Mouse (Mus musculus): ENCODE results near the gene Wfdc16. TPM values are rescaled to one million over a fixed set of nuclear protein-coding genes. Genes with fewer than 3 reads are reported as not detected.

Wfdc16 gene
- not detected in 2 replicates for polyA plus RNA-seq (2014; fragmentation: Nextera tagmentation; extraction: Ambion mirVana)

- no peak for ATAC-seq (ENCODE audit: low FRiP score, low TSS enrichment)
- no peak within 1 kb of the TSS for H3K4me3 ChIP-seq (ENCODE audit: low read length)
- H3K9me3 ChIP-seq (ENCODE audit: control insufficient read depth, low read length) = no peaks in the 10 kb centered on the region
- H3K4me2 ChIP-seq (replicated peaks; ENCODE audit: low read depth, low read length) = no peak within 1 kb of the TSS
- no peaks in the 10 kb centered on the region for H3K27me3 ChIP-seq (ENCODE audit: control insufficient read depth, insufficient read depth, low read length)
- H3K36me3 ChIP-seq (ENCODE audit: control insufficient read depth, insufficient read depth, low read length) = no peaks in the 10 kb centered on the region
- H3K27ac ChIP-seq (ENCODE audit: low read depth, low read length) = no peak within 1 kb of the TSS
- no peak within 1 kb of the TSS for H3K9ac ChIP-seq (ENCODE audit: low read depth, low read length)
- no peaks in the 10 kb centered on the region for H3K4me1 ChIP-seq (ENCODE audit: control insufficient read depth, insufficient read depth, low read length)
- 72% methylated on average over 3 of the region's 3 CpGs for WGBS
Measured at GRCm38 (mm10) chr2:164638696-164639095, at the start of gene Wfdc16. Wfdc16 (minus strand) TSS chr2:164638796.

GRCm38 (mm10) chr2:164684807-164685206, 46.2 kb upstream of the Wfdc16 start, which contains the start of gene Wfdc13:
Wfdc13 (plus strand) TSS chr2:164685107.
- ATAC-seq (ENCODE audit: low FRiP score, low TSS enrichment) = no peak
- Histone ChIP-seq H3K27me3 (ENCODE audit: control insufficient read depth, insufficient read depth, low read length) (no peaks in the 10 kb centered on the region), H3K4me3 (ENCODE audit: low read length) (no peak within 1 kb of the TSS), H3K27ac (ENCODE audit: low read depth, low read length) (no peak within 1 kb of the TSS), H3K9me3 (ENCODE audit: control insufficient read depth, low read length) (no peaks in the 10 kb centered on the region), H3K9ac (ENCODE audit: low read depth, low read length) (no peak within 1 kb of the TSS), H3K4me1 (ENCODE audit: control insufficient read depth, insufficient read depth, low read length) (no peaks in the 10 kb centered on the region), H3K4me2 (replicated peaks; ENCODE audit: low read depth, low read length) (no peak within 1 kb of the TSS), H3K36me3 (ENCODE audit: control insufficient read depth, insufficient read depth, low read length) (no peaks in the 10 kb centered on the region)
- WGBS = 71% methylated on average over 3 of the region's 3 CpGs

- no peak overlapping the region for H3K27ac ChIP-seq (ENCODE audit: low read depth, low read length)
- H3K27me3 ChIP-seq (ENCODE audit: control insufficient read depth, insufficient read depth, low read length) = no peaks in the 10 kb centered on the region
- no peaks in the 10 kb centered on the region for H3K36me3 ChIP-seq (ENCODE audit: control insufficient read depth, insufficient read depth, low read length)
- peaks cover 9% of the 10 kb centered on the region for H3K4me1 ChIP-seq (ENCODE audit: control insufficient read depth, insufficient read depth, low read length)
- H3K4me3 ChIP-seq (ENCODE audit: low read length) = no peak overlapping the region
- H3K9ac ChIP-seq (ENCODE audit: low read depth, low read length) = no peak overlapping the region
- ATAC-seq (ENCODE audit: low FRiP score, low TSS enrichment) = no peak
- 28% methylated on average over 3 of the region's 3 CpGs for WGBS
- no peak overlapping the region for H3K4me2 ChIP-seq (replicated peaks; ENCODE audit: low read depth, low read length)
- no peaks in the 10 kb centered on the region for H3K9me3 ChIP-seq (ENCODE audit: control insufficient read depth, low read length)
Measured at GRCm38 (mm10) chr2:164679906-164680305, 41.3 kb upstream of the Wfdc16 start.

GRCm38 (mm10) chr2:164678848-164679625, 40.4 kb upstream of the Wfdc16 start:
- Histone ChIP-seq H3K9ac (ENCODE audit: low read depth, low read length) (no peak overlapping the region), H3K4me2 (replicated peaks; ENCODE audit: low read depth, low read length) (peak overlapping the region; percentile 38), H3K27me3 (ENCODE audit: control insufficient read depth, insufficient read depth, low read length) (no peaks in the 10 kb centered on the region), H3K4me1 (ENCODE audit: control insufficient read depth, insufficient read depth, low read length) (peaks cover 9% of the 10 kb centered on the region), H3K27ac (ENCODE audit: low read depth, low read length) (no peak overlapping the region), H3K36me3 (ENCODE audit: control insufficient read depth, insufficient read depth, low read length) (no peaks in the 10 kb centered on the region), H3K9me3 (ENCODE audit: control insufficient read depth, low read length) (no peaks in the 10 kb centered on the region), H3K4me3 (ENCODE audit: low read length) (peak overlapping the region; percentile 18; the same call in 1 of the 2 replicates)
- ATAC-seq (ENCODE audit: low FRiP score, low TSS enrichment) = peak; percentile 91
- 17% methylated on average over 19 of the region's 19 CpGs for WGBS

GRCm38 (mm10) chr2:164676916-164677685, 38.5 kb upstream of the Wfdc16 start:
- 63% methylated on average over 16 of the region's 16 CpGs for WGBS
- H3K9me3 ChIP-seq (ENCODE audit: control insufficient read depth, low read length) = no peaks in the 10 kb centered on the region
- no peak overlapping the region for H3K4me3 ChIP-seq (ENCODE audit: low read length)
- no peak overlapping the region for H3K27ac ChIP-seq (ENCODE audit: low read depth, low read length)
- H3K9ac ChIP-seq (ENCODE audit: low read depth, low read length) = no peak overlapping the region
- no peaks in the 10 kb centered on the region for H3K36me3 ChIP-seq (ENCODE audit: control insufficient read depth, insufficient read depth, low read length)
- H3K27me3 ChIP-seq (ENCODE audit: control insufficient read depth, insufficient read depth, low read length) = no peaks in the 10 kb centered on the region
- H3K4me2 ChIP-seq (replicated peaks; ENCODE audit: low read depth, low read length) = no peak overlapping the region
- H3K4me1 ChIP-seq (ENCODE audit: control insufficient read depth, insufficient read depth, low read length) = peaks cover 9% of the 10 kb centered on the region
- no peak for ATAC-seq (ENCODE audit: low FRiP score, low TSS enrichment)

- H3K9ac ChIP-seq (ENCODE audit: low read depth, low read length) = no peak overlapping the region
- WGBS = 80% methylated on average over 7 of the region's 7 CpGs
- no peak for ATAC-seq (ENCODE audit: low FRiP score, low TSS enrichment)
- no peaks in the 10 kb centered on the region for H3K36me3 ChIP-seq (ENCODE audit: control insufficient read depth, insufficient read depth, low read length)
- H3K27ac ChIP-seq (ENCODE audit: low read depth, low read length) = no peak overlapping the region
- no peak overlapping the region for H3K4me2 ChIP-seq (replicated peaks; ENCODE audit: low read depth, low read length)
- H3K4me1 ChIP-seq (ENCODE audit: control insufficient read depth, insufficient read depth, low read length) = peaks cover 9% of the 10 kb centered on the region
- no peak overlapping the region for H3K4me3 ChIP-seq (ENCODE audit: low read length)
- no peaks in the 10 kb centered on the region for H3K27me3 ChIP-seq (ENCODE audit: control insufficient read depth, insufficient read depth, low read length)
- no peaks in the 10 kb centered on the region for H3K9me3 ChIP-seq (ENCODE audit: control insufficient read depth, low read length)
Measured at GRCm38 (mm10) chr2:164676103-164676502, 37.5 kb upstream of the Wfdc16 start.

- Histone ChIP-seq H3K9ac (ENCODE audit: low read depth, low read length) (no peak within 1 kb of the TSS), H3K4me1 (ENCODE audit: control insufficient read depth, insufficient read depth, low read length) (peaks cover 5% of the 10 kb centered on the region), H3K9me3 (ENCODE audit: control insufficient read depth, low read length) (no peaks in the 10 kb centered on the region), H3K36me3 (ENCODE audit: control insufficient read depth, insufficient read depth, low read length) (no peaks in the 10 kb centered on the region), H3K4me2 (replicated peaks; ENCODE audit: low read depth, low read length) (no peak within 1 kb of the TSS), H3K27ac (ENCODE audit: low read depth, low read length) (no peak within 1 kb of the TSS), H3K27me3 (ENCODE audit: control insufficient read depth, insufficient read depth, low read length) (no peaks in the 10 kb centered on the region), H3K4me3 (ENCODE audit: low read length) (no peak within 1 kb of the TSS)
- ATAC-seq (ENCODE audit: low FRiP score, low TSS enrichment) = no peak
- WGBS = 63% methylated on average over 7 of the region's 7 CpGs
Measured at GRCm38 (mm10) chr2:164673987-164674386, 35.4 kb upstream of the Wfdc16 start, which contains the start of gene Wfdc11. Wfdc11 (minus strand) TSS chr2:164674087.

GRCm38 (mm10) chr2:164670938-164671337, 32.3 kb upstream of the Wfdc16 start:
- no peaks in the 10 kb centered on the region for H3K9me3 ChIP-seq (ENCODE audit: control insufficient read depth, low read length)
- no peak overlapping the region for H3K9ac ChIP-seq (ENCODE audit: low read depth, low read length)
- H3K27me3 ChIP-seq (ENCODE audit: control insufficient read depth, insufficient read depth, low read length) = no peaks in the 10 kb centered on the region
- H3K27ac ChIP-seq (ENCODE audit: low read depth, low read length) = no peak overlapping the region
- 32% methylated on average over 1 of the region's 1 CpGs for WGBS
- ATAC-seq (ENCODE audit: low FRiP score, low TSS enrichment) = no peak
- H3K36me3 ChIP-seq (ENCODE audit: control insufficient read depth, insufficient read depth, low read length) = no peaks in the 10 kb centered on the region
- H3K4me3 ChIP-seq (ENCODE audit: low read length) = no peak overlapping the region
- no peaks in the 10 kb centered on the region for H3K4me1 ChIP-seq (ENCODE audit: control insufficient read depth, insufficient read depth, low read length)
- no peak overlapping the region for H3K4me2 ChIP-seq (replicated peaks; ENCODE audit: low read depth, low read length)

- ATAC-seq (ENCODE audit: low FRiP score, low TSS enrichment) = no peak
- Histone ChIP-seq H3K36me3 (ENCODE audit: control insufficient read depth, insufficient read depth, low read length) (no peaks in the 10 kb centered on the region), H3K9ac (ENCODE audit: low read depth, low read length) (no peak overlapping the region), H3K27me3 (ENCODE audit: control insufficient read depth, insufficient read depth, low read length) (no peaks in the 10 kb centered on the region), H3K27ac (ENCODE audit: low read depth, low read length) (no peak overlapping the region), H3K4me3 (ENCODE audit: low read length) (no peak overlapping the region), H3K4me2 (replicated peaks; ENCODE audit: low read depth, low read length) (no peak overlapping the region), H3K9me3 (ENCODE audit: control insufficient read depth, low read length) (no peaks in the 10 kb centered on the region), H3K4me1 (ENCODE audit: control insufficient read depth, insufficient read depth, low read length) (no peaks in the 10 kb centered on the region)
- WGBS = 76% methylated on average over 5 of the region's 5 CpGs
Measured at GRCm38 (mm10) chr2:164670261-164670660, 31.7 kb upstream of the Wfdc16 start.

Measured in kidney, embryonic 14.5 days (tissue).